Mouse (Mus musculus) myocyte (in vitro differentiated cells): ENCODE measurements around the gene Med13l.

Source experiments
- CEBPB ChIP-seq: IDR thresholded peaks from 2 replicates; pipeline ENCODE4 v1.6.1; 2011; ENCODE audit warnings: mild to moderate bottlenecking, moderate library complexity; ENCODE audit not compliant: poor library complexity, insufficient read depth, severe bottlenecking
- MYOD1 ChIP-seq, 3 experiments: IDR thresholded peaks; one replicate each; pipeline ENCODE4 v1.6.1; 2011; ENCODE audit warnings: control low read depth in 2 of 3, low read depth in 2 of 3, mild to moderate bottlenecking in 2 of 3, moderate library complexity in 1 of 3; ENCODE audit not compliant: insufficient read length in 2 of 3, control insufficient read depth in 1 of 3

GRCm38 (mm10) chr5:118763353-118763752 lies 202.9 kb downstream of the Med13l start:
- TF ChIP-seq CEBPB (no peak), MYOD1 (IDR thresholded peaks at IDR 0.05; ENCODE audit: control insufficient read depth in 1 of 3, insufficient read length in 2 of 3, low read depth in 2 of 3) (no peak)
